Mouse (Mus musculus) embryonic facial prominence, embryonic 14.5 days (tissue): ENCODE measurements at regions not wholly inside any gene's neighbourhood (a gene's known extent, or its start where the extent isn't known, plus 50 kb on each side); places are given as distances from the start of the nearest gene placed in this dataset.
A peak's percentile ranks its signal among the peaks of the same experiment; 100 is the strongest.

ENCODE experiments used
- ATAC-seq: fragments of 200-750 bp; cut with Nextera tagmentation; 2 replicates; pipeline ENCODE4 v1.8.0; 2017; ENCODE audit warnings: low read depth, moderate number of reproducible peaks, moderate TSS enrichment
- DNase-seq: peaks from one replicate; pipeline ENCODE4 v3.0.0-alpha.2; 2015; ENCODE audit warnings: low spot score
- H3K27ac ChIP-seq: fragments of 300-500 bp; sonication (generic); replicated peaks from 2 replicates; pipeline ENCODE4 v1.5.1; 2014; ENCODE audit warnings: low read depth, mild to moderate bottlenecking, low read length, moderate library complexity
- H3K27me3 ChIP-seq: fragments of 300-500 bp; sonication (generic); replicated peaks from 2 replicates; pipeline ENCODE4 v1.6.1; 2014; ENCODE audit warnings: low read length; ENCODE audit not compliant: control insufficient read depth, insufficient read depth
- H3K36me3 ChIP-seq: fragments of 300-500 bp; sonication (generic); 2 replicates; pipeline ENCODE4 v1.6.1; 2014; ENCODE audit warnings: low read length, mixed read lengths; ENCODE audit not compliant: control insufficient read depth, insufficient read depth
- H3K4me1 ChIP-seq: fragments of 300-500 bp; sonication (generic); 2 replicates; pipeline ENCODE4 v1.6.1; 2014; ENCODE audit warnings: antibody characterized with exemption, low read length; ENCODE audit not compliant: control insufficient read depth, insufficient read depth
- H3K4me2 ChIP-seq: fragments of 300-500 bp; sonication (generic); 2 replicates; pipeline ENCODE4 v1.6.1; 2014; ENCODE audit warnings: low read depth, mild to moderate bottlenecking, low read length, moderate library complexity, mixed read lengths
- H3K4me3 ChIP-seq: fragments of 300-500 bp; sonication (generic); 2 replicates; pipeline ENCODE4 v1.5.1; 2014; ENCODE audit warnings: low read depth, mild to moderate bottlenecking, low read length
- H3K9ac ChIP-seq: fragments of 300-500 bp; sonication (generic); 2 replicates; pipeline ENCODE4 v1.6.1; 2014; ENCODE audit warnings: low read depth, mild to moderate bottlenecking, low read length, moderate library complexity, mixed read lengths
- H3K9me3 ChIP-seq: fragments of 300-500 bp; sonication (generic); 2 replicates; pipeline ENCODE4 v1.6.1; 2016; ENCODE audit warnings: low read length; ENCODE audit not compliant: control insufficient read depth
- WGBS: fragments of 180-500 bp; shearing (Covaris S2); extraction: QIAGEN DNeasy Blood & Tissue Kit; methylation state at CpG from one replicate; pipeline ENCODE4 v1.1.7; 2014; 5-methylcytosine and 5-hydroxymethylcytosine counted together

GRCm38 (mm10) chr6:31070537-31070936, 111.7 kb upstream of the Klf14 start:
- DNase-seq: peak; percentile 59
- Histone ChIP-seq H3K36me3 (no peaks in the 10 kb centered on the region), H3K4me3 (no peak overlapping the region), H3K9me3 (no peaks in the 10 kb centered on the region), H3K4me2 (no peak overlapping the region), H3K27ac (no peak overlapping the region), H3K9ac (no peak overlapping the region), H3K4me1 (peaks cover 16% of the 10 kb centered on the region), H3K27me3 (no peaks in the 10 kb centered on the region)
- WGBS: 84% methylated on average over 6 of the region's 6 CpGs
- no peak for ATAC-seq

DNA sequence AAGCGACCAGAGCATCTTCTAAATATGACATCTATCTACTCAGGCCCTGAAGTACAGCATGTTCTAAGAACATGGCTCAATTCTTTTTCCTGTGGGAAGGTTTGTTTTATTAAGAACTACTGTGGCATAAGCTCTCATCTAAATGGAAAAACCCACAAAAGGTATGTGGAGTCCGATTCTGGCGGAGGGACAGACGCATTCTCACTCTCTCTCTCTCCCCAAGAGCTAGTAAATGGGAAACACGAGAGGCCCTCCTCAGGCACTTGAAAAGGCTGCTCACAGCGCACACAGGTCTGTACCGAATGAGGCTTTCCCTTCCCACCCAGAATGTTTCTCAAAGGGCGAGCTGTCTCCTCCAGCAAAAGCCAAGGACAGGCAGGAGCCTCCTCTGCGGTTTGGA, 112.1 kb upstream of the Klf14 start:
- H3K4me3 ChIP-seq: no peak overlapping the region
- no peaks in the 10 kb centered on the region for H3K9me3 ChIP-seq
- 48% methylated on average over 9 of the region's 9 CpGs for whole genome bisulfite sequencing
- H3K27ac ChIP-seq: no peak overlapping the region
- H3K4me1 ChIP-seq: peaks cover 19% of the 10 kb centered on the region
- H3K36me3 ChIP-seq: no peaks in the 10 kb centered on the region
- H3K9ac ChIP-seq: no peak overlapping the region
- H3K4me2 ChIP-seq: no peak overlapping the region
- no peak for DNase-seq
- no peak for ATAC-seq
- no peaks in the 10 kb centered on the region for H3K27me3 ChIP-seq

- no peak overlapping the region for H3K4me2 ChIP-seq
- no peak overlapping the region for H3K9ac ChIP-seq
- no peaks in the 10 kb centered on the region for H3K27me3 ChIP-seq
- no peaks in the 10 kb centered on the region for H3K9me3 ChIP-seq
- H3K4me1 ChIP-seq: peaks cover 25% of the 10 kb centered on the region
- no peak for DNase-seq
- H3K4me3 ChIP-seq: no peak overlapping the region
- no peak for ATAC-seq
- 83% methylated on average over 7 of the region's 7 CpGs for WGBS
- H3K36me3 ChIP-seq: no peaks in the 10 kb centered on the region
- no peak overlapping the region for H3K27ac ChIP-seq
Measured at GRCm38 (mm10) chr6:31072072-31072471, 113.2 kb upstream of the Klf14 start.

DNA sequence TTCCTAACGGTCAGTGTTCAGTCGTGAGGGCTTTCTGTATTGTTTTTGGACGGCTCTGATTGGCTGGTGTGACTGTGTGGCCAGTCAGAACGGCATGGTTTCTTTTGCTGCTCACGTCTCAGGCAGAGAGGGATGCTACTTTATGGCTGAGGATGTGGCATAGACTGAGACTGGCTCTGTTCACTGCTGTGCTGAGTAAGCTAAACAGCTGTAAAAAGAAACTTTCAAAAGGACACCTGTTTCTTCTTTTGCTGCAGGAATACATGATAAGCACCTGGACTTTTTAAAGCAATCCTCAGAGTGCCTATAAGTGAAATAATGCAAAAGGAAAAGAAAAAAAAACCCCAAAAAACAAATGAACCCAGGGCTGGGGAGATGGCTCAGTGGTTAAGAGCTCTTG, 113.7 kb upstream of the Klf14 start:
- Histone ChIP-seq H3K9me3 (no peaks in the 10 kb centered on the region), H3K4me3 (no peak overlapping the region), H3K27me3 (no peaks in the 10 kb centered on the region), H3K4me2 (no peak overlapping the region), H3K9ac (no peak overlapping the region), H3K4me1 (peaks cover 29% of the 10 kb centered on the region), H3K36me3 (no peaks in the 10 kb centered on the region), H3K27ac (no peak overlapping the region)
- WGBS: 48% methylated on average over 5 of the region's 5 CpGs
- DNase-seq (no peak), ATAC-seq (no peak)

- ATAC-seq (no peak), DNase-seq (no peak)
- Histone ChIP-seq H3K36me3 (no peaks in the 10 kb centered on the region), H3K4me3 (no peak overlapping the region), H3K4me2 (no peak overlapping the region), H3K4me1 (peaks cover 29% of the 10 kb centered on the region), H3K9ac (no peak overlapping the region), H3K27me3 (no peaks in the 10 kb centered on the region), H3K9me3 (no peaks in the 10 kb centered on the region), H3K27ac (peak overlapping the region; percentile 10; the same call in 1 of the 2 replicates)
- 75% methylated on average over 8 of the region's 8 CpGs for WGBS
Measured at GRCm38 (mm10) chr6:31073338-31073737, 114.5 kb upstream of the Klf14 start.

DNA sequence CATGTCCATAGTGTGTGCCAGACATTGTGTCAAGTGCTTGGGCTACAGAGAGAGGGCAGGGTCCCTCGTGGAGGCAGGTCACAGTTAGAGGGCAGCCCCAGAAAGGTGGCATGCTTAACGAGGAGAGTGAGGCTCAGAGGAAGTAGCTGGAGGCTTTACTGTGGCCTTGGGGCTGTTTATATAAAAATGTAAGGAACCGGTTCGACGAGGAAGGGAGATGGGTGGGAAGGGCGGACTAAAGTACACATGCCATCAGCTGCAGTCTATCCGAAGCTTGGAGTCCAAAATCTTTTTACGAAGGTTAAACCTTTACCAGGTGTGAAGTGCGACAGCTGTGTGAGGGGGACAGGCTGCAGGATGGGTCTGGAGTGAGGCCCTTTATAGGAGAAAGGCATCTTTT, 115.5 kb upstream of the Klf14 start:
- H3K4me3 ChIP-seq: no peak overlapping the region
- H3K4me1 ChIP-seq: peaks cover 32% of the 10 kb centered on the region
- 41% methylated on average over 9 of the region's 9 CpGs for WGBS
- no peaks in the 10 kb centered on the region for H3K27me3 ChIP-seq
- no peak overlapping the region for H3K4me2 ChIP-seq
- no peak for ATAC-seq
- peak; percentile 57 for DNase-seq
- H3K9ac ChIP-seq: no peak overlapping the region
- no peaks in the 10 kb centered on the region for H3K9me3 ChIP-seq
- peak overlapping the region; percentile 78; the same call in 1 of the 2 replicates for H3K27ac ChIP-seq
- H3K36me3 ChIP-seq: no peaks in the 10 kb centered on the region

DNA sequence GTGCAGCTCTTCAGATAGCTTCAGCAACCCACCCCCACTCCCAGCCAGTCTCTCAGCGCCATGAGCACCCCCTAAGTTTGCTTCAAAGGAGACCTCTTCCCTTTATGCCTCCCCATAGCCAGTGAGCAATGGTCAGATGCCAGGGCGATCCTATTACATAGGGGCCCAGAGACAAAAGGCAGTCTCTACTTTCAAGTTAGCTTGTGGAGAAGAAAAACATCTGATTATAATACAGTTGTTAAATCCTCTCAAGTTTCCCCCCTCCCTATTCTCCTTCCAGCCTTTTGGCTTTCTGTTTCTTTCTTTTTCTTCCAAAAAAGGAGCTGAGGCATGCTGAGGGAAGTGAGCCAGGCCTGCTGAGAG, 116.3 kb upstream of the Klf14 start:
- no peaks in the 10 kb centered on the region for H3K27me3 ChIP-seq
- H3K4me1 ChIP-seq: peaks cover 32% of the 10 kb centered on the region
- H3K27ac ChIP-seq: peak overlapping the region; percentile 78
- DNase-seq (peak; percentile 85), ATAC-seq (peak; percentile 41)
- H3K36me3 ChIP-seq: no peaks in the 10 kb centered on the region
- H3K4me2 ChIP-seq: peak overlapping the region; percentile 33; the same call in 1 of the 2 replicates
- H3K9me3 ChIP-seq: no peaks in the 10 kb centered on the region
- 19% methylated on average over 2 of the region's 2 CpGs for WGBS
- H3K9ac ChIP-seq: no peak overlapping the region
- H3K4me3 ChIP-seq: no peak overlapping the region

DNA sequence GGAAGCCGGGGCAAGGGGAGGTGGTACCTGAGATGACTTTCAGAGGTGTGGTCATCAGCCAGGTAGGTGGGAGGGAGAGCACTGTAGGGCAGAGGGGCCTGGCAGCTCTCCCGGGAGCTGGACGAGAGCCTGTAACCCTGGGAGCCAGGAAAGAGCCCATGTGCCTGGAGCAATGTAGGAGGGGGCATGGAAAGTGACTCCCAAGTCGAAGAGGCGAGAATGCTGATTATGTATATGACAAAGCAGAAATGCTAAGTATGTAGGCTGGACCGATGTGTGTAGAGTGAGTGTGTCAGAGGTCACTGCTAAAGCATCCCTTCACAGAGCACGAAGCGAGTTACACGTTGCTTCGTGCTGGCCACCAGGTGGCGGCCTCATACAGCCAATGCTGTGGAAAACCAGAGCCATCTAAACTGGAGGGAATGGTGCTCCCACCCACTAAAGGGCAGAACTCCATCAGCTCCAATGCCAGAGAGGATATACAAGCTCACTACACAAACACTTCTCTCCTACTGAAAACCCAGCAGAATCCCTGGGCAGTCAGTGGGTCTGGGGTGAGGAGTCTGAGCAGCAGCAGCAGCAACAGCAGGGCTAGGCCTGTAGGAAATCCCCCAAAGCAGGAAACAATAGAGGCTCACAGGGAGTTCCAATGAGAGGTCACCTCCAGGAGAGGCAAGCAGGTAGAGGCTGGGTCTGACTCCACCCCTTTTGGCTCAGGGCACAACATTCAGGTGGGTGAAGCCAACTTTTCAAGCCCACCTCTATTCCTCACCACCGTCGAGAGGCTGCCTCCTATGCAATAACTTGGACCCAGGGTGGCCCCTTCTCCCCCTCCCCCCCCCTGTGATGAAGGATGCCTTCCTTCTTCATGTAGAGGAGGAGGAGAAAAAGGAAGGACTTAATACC, 116.9 kb upstream of the Klf14 start:
- H3K36me3 ChIP-seq: no peaks in the 10 kb centered on the region
- H3K4me2 ChIP-seq: peak overlapping the region; percentile 33; the same call in 1 of the 2 replicates
- H3K9ac ChIP-seq: 0 out of 2 replicates have a peak overlapping the region, but pooled peaks have one; percentile 17
- ATAC-seq (peak; percentile 84), DNase-seq (peak; percentile 94)
- 14% methylated on average over 13 of the region's 13 CpGs for WGBS
- H3K4me3 ChIP-seq: no peak overlapping the region
- peak overlapping the region; percentile 78 for H3K27ac ChIP-seq
- H3K27me3 ChIP-seq: no peaks in the 10 kb centered on the region
- no peaks in the 10 kb centered on the region for H3K9me3 ChIP-seq
- peaks cover 28% of the 10 kb centered on the region for H3K4me1 ChIP-seq

GRCm38 (mm10) chr6:31076478-31076834, 117.6 kb upstream of the Klf14 start:
- Histone ChIP-seq H3K4me3 (no peak overlapping the region), H3K27me3 (no peaks in the 10 kb centered on the region), H3K4me1 (peaks cover 28% of the 10 kb centered on the region), H3K9me3 (no peaks in the 10 kb centered on the region), H3K9ac (no peak overlapping the region), H3K27ac (peak overlapping the region; percentile 42; the same call in 1 of the 2 replicates), H3K36me3 (no peaks in the 10 kb centered on the region), H3K4me2 (no peak overlapping the region)
- ATAC-seq (no peak), DNase-seq (no peak)
- 82% methylated on average over 6 of the region's 6 CpGs for WGBS
